Mouse (Mus musculus) ES-E14 (cell line): Measurements from ENCODE around the gene Kitl. TPM values are rescaled to one million over a fixed set of nuclear protein-coding genes. Genes with fewer than 3 reads are reported as not detected.

Source experiments
- DNase-seq: peaks from one replicate; pipeline ENCODE4 v3.0.0-alpha.2; 2013; ENCODE audit warnings: low read depth, low spot score
- H3K27ac ChIP-seq: 2 replicates; pipeline ENCODE4 v1.5.1; 2012; ENCODE audit warnings: low read depth, mild to moderate bottlenecking, low read length, moderate library complexity, mixed read lengths; ENCODE audit not compliant: poor library complexity, insufficient read depth, severe bottlenecking
- H3K36me3 ChIP-seq: 2 replicates; pipeline ENCODE4 v1.6.1; 2012; ENCODE audit warnings: mild to moderate bottlenecking, low read length, moderate library complexity, mixed read lengths; ENCODE audit not compliant: control insufficient read depth, poor library complexity, insufficient read depth, severe bottlenecking
- H3K4me1 ChIP-seq, 2 experiments: fragments of 150-350 bp in 1 of 2; sonication (generic) in 1 of 2; 2 replicates each; pipeline ENCODE4 v1.6.1; 2012; ENCODE audit warnings: low read length in 2 of 2, mild to moderate bottlenecking in 1 of 2, mixed read lengths in 1 of 2; ENCODE audit not compliant: control insufficient read depth in 2 of 2, insufficient read depth in 2 of 2, poor library complexity in 1 of 2
- H3K4me3 ChIP-seq, 2 experiments: fragments of 150-350 bp in 1 of 2; sonication (generic) in 1 of 2; 2 replicates each; pipeline ENCODE4 v1.5.1; 2012; ENCODE audit warnings: low read length in 2 of 2, low read depth in 1 of 2, mild to moderate bottlenecking in 1 of 2, mixed read lengths in 1 of 2; ENCODE audit not compliant: insufficient read depth in 1 of 2, poor library complexity in 1 of 2, severe bottlenecking in 1 of 2
- H3K9ac ChIP-seq: 2 replicates; pipeline ENCODE4 v1.6.1; 2012; ENCODE audit warnings: low read depth, mild to moderate bottlenecking, low read length, mixed read lengths; ENCODE audit not compliant: poor library complexity, insufficient read depth, severe bottlenecking
- H3K9me3 ChIP-seq: fragments of 150-350 bp; sonication (generic); 2 replicates; pipeline ENCODE4 v1.6.1; 2012; ENCODE audit warnings: low read depth, mild to moderate bottlenecking, low read length; ENCODE audit not compliant: control insufficient read depth, insufficient read depth
- CHD2 ChIP-seq: IDR thresholded peaks from 2 replicates; pipeline ENCODE4 v1.6.1; 2014; ENCODE audit warnings: mild to moderate bottlenecking, low read depth, low read length, inconsistent platforms
- HCFC1 ChIP-seq: IDR thresholded peaks from 2 replicates; pipeline ENCODE4 v1.6.1; 2012; ENCODE audit warnings: low read length, inconsistent platforms, borderline replicate concordance; ENCODE audit not compliant: insufficient read depth
- MAFK ChIP-seq: IDR thresholded peaks from 2 replicates; pipeline ENCODE4 v1.6.1; 2014; ENCODE audit warnings: mild to moderate bottlenecking, low read depth, low read length, inconsistent platforms; ENCODE audit not compliant: insufficient read depth
- ZC3H11A ChIP-seq: IDR thresholded peaks from 2 replicates; pipeline ENCODE4 v1.6.1; 2012; ENCODE audit warnings: low read depth, mild to moderate bottlenecking, inconsistent platforms, low read length, borderline replicate concordance
- ZNF384 ChIP-seq: IDR thresholded peaks from 2 replicates; pipeline ENCODE4 v1.6.1; 2012; ENCODE audit warnings: low read depth, low read length, inconsistent platforms
- in situ Hi-C, 2 experiments: fragments of 600-800 bp; cut with MboI; formaldehyde crosslinking; loops; one replicate each; pipeline ENCODE4 v1.15.1; 2025; ENCODE audit warnings: low sequenced_read_pairs in 2 of 2, inconsistent platforms in 1 of 2; ENCODE audit not compliant: unreplicated experiment in 2 of 2
- total RNA-seq: library from RNA; depleted of rRNA; stranded (reverse); fragments of 300-350 nt; gene quantifications from 2 replicates; pipeline ENCODE4 v1.2.3, GENCODE M21; 2012

Gene Kitl
- total RNA-seq, 1 experiment: 8.7 TPM

DNA sequence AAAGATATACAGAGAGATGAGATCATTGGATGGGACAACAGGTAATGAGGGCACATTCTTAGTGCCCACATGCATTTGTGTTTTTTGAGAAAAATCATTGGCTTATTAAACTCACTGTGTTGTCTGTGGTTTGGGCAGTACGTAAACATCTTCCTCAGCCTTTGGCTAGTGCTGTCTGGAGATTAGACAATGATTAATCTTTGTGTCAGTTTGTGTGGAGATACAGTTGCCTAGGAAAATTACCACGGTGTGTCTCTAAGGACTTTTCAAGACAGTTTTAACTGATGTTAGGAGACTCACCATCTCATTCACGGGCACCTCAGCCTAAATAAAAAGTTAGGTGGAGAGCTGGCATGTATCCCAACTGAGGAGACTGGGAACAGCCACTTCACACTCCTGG is 85.7 kb downstream of the Kitl start:
- no peak for DNase-seq
- H3K4me1 ChIP-seq: no peaks in the 10 kb centered on the region
- H3K9ac ChIP-seq: no peak overlapping the region
- H3K4me3 ChIP-seq: no peak overlapping the region
- H3K27ac ChIP-seq: no peak overlapping the region
- no peaks in the 10 kb centered on the region for H3K36me3 ChIP-seq
- in situ Hi-C loops: no loop called here
- TF ChIP-seq CHD2: no peak
- no peaks in the 10 kb centered on the region for H3K9me3 ChIP-seq

- peak; percentile 9 for DNase-seq
- Histone ChIP-seq H3K9ac (no peak overlapping the region), H3K9me3 (no peaks in the 10 kb centered on the region), H3K4me3 (no peak overlapping the region), H3K4me1 (no peaks in the 10 kb centered on the region; a peak in 1 of 4 replicates), H3K27ac (no peak overlapping the region), H3K36me3 (no peaks in the 10 kb centered on the region)
- TF ChIP-seq ZNF384 (no peak), MAFK (no peak), CHD2 (no peak), HCFC1 (no peak), ZC3H11A (no peak)
- in situ Hi-C loops: no loop called here
Measured at GRCm38 (mm10) chr10:100111209-100111608, 95.8 kb downstream of the Kitl start.

GRCm38 (mm10) chr10:100115570-100115969 is 100.1 kb downstream of the Kitl start:
- no peaks in the 10 kb centered on the region; a peak in 1 of 4 replicates for H3K4me1 ChIP-seq
- DNase-seq: no peak
- no peaks in the 10 kb centered on the region for H3K36me3 ChIP-seq
- TF ChIP-seq HCFC1 (no peak), ZNF384 (no peak), CHD2 (no peak), MAFK (no peak), ZC3H11A (no peak)
- H3K9me3 ChIP-seq: no peaks in the 10 kb centered on the region
- H3K27ac ChIP-seq: no peak overlapping the region
- no peak overlapping the region for H3K4me3 ChIP-seq
- H3K9ac ChIP-seq: no peak overlapping the region
- in situ Hi-C loops: no loop called here

DNA sequence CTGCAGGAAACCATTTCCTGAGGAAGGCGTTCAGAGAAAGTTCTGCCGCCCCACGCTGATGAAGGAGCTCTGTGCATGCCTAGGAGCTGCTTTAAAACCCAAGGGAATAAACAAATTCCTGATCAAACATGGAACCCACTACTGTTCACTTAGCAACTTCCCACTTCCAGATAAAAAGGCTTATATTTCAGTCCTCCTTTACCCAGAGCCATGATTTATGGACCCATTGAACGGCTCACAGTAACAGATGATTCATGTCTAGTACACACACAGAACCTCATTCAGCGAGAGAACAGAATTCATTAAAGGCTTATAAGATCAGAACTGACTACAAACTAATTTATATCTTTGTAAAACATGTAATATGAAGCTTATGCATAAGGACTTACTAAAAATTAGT is 109.0 kb downstream of the Kitl start:
- Histone ChIP-seq H3K4me3 (no peak overlapping the region), H3K9ac (no peak overlapping the region), H3K4me1 (no peaks in the 10 kb centered on the region), H3K27ac (no peak overlapping the region), H3K36me3 (no peaks in the 10 kb centered on the region), H3K9me3 (no peaks in the 10 kb centered on the region)
- in situ Hi-C loops: no loop called here
- DNase-seq: no peak
- TF ChIP-seq HCFC1: no peak
- TF ChIP-seq ZNF384: no peak
- no peak for TF ChIP-seq ZC3H11A
- no peak for TF ChIP-seq MAFK
- no peak for TF ChIP-seq CHD2

- Histone ChIP-seq H3K4me1 (no peaks in the 10 kb centered on the region), H3K27ac (no peak overlapping the region), H3K4me3 (no peak overlapping the region), H3K9ac (no peak overlapping the region), H3K9me3 (no peaks in the 10 kb centered on the region), H3K36me3 (no peaks in the 10 kb centered on the region)
- no peak for TF ChIP-seq MAFK
- DNase-seq: no peak
- in situ Hi-C loops: no loop called here
Measured at GRCm38 (mm10) chr10:100127837-100128743, 112.7 kb downstream of the Kitl start.
